Mouse (Mus musculus) brain, embryonic 14.5 days (tissue): ENCODE results near the gene Sorcs3.

ENCODE experiments used
- CTCF ChIP-seq: fragments of 200-500 bp; IDR thresholded peaks from 2 replicates; pipeline ENCODE4 v1.5.1; 2012; ENCODE audit warnings: inconsistent platforms, mild to moderate bottlenecking, moderate library complexity, borderline replicate concordance; ENCODE audit not compliant: insufficient read depth, insufficient read length; ENCODE audit errors: extremely low read depth
- POLR2A ChIP-seq: fragments of 200-500 bp; IDR thresholded peaks from 2 replicates; pipeline ENCODE4 v1.6.1; 2012; ENCODE audit warnings: mild to moderate bottlenecking, inconsistent platforms, borderline replicate concordance; ENCODE audit not compliant: poor library complexity, insufficient read depth, insufficient read length, severe bottlenecking; ENCODE audit errors: extremely low read depth

DNA sequence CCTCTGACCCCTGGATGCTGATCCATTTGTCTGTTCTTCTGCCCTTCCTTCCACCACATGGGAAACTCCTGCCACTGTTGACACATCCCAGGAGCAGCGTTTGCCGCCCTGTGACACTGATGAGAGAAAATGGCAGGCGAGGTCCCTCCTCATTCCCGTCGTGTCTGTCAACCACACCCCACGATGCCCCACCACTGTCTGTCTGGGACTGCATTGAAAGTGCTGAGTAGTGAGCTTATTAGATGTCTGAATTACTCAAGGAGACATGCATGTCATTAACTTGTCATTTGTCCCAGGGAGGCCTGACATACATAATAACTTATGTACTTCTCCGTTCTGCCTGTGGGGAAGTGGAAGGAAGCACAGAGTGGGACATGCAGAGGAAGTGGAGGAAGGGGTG, 137.6 kb downstream of the Sorcs3 start:
- no peak for TF ChIP-seq CTCF
- no peak for TF ChIP-seq POLR2A
